Mouse (Mus musculus): ENCODE data around the gene Mtr. TPM values are rescaled to one million over a fixed set of nuclear protein-coding genes. Genes with fewer than 3 reads are reported as not detected.

Mtr gene
- 32.7 and 36.0 TPM in 2 replicates for polyA plus RNA-seq (2011; ENCODE audit: insufficient read depth, insufficient read length, low read depth, missing spikeins)

DNA sequence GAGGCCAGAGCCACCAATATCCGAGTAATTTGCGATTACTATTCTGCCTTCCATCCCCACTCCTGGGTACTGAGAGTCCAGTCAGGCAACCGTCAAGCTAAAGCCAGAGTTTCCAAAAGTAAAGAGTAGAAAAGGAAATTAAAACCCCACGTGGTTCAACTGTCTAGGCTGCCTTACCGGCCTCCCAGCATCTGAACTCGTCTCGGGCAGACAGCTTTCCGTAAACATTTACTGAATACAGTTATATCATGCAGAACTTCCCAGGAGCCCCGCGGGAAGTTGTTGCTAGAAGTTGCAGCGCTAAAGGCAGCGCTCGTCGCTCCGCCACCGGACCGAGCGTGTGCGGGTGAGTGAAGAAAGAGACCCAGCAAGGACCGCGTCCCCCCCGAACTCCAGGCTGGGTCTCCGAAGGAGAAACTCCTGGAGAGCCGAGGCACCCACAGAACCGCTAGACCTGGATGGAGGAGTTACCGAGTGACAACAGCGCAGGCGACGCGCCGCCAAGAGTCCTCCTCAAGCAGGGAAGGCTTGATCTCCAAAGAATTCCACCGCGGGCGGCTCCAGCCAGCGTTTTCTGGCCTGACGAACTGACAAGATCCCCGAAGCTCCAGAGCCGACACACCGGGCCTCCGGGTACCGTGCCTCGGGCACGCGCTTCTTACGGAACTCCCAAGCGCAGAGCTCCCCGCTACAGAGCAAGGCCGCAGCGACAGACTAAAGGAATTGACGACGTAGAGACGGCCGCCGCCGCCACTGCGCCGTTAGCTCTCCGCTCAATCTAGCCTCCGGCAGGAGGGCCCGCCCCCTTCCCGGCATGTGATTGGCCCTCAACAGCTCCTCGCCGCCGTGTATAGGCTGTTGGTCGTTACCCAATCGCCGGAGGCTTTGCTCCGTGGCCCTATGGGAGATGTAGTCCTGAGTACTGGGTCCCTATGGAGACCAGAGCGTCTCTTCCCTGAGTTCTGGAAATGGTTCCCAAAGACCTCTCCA lies at the start of gene Mtr:
Gene Mtr, minus strand, starts transcription at position 723 of the 990 bp plus-strand sequence.
- H3K27me3 ChIP-seq (ENCODE audit: control insufficient read depth, insufficient read depth, low read length, poor library complexity, severe bottlenecking) = no peaks in the 10 kb centered on the region
- H3K9me3 ChIP-seq (replicated peaks; ENCODE audit: control insufficient read depth, insufficient read depth, low read length, poor library complexity, severe bottlenecking) = peaks cover 14% of the 10 kb centered on the region
- TF ChIP-seq EP300 (IDR thresholded peaks at IDR 0.05; ENCODE audit: insufficient read depth, low read depth, low read length) (no peak), POLR2A (IDR thresholded peaks at IDR 0.05; ENCODE audit: insufficient read depth, low read length) (no peak), CTCF (IDR thresholded peaks at IDR 0.05; ENCODE audit: low read depth, low read length) (no peak)
- H3K36me3 ChIP-seq (ENCODE audit: control insufficient read depth, insufficient read depth, low read length, poor library complexity, severe bottlenecking) = peaks cover 6% of the 10 kb centered on the region
- H3K4me1 ChIP-seq (ENCODE audit: control insufficient read depth, insufficient read depth, low read length) = no peaks in the 10 kb centered on the region
- peak within 1 kb of the TSS; percentile 97 for H3K4me3 ChIP-seq (ENCODE audit: low read depth, low read length)
- peak within 1 kb of the TSS; percentile 93 for H3K9ac ChIP-seq (ENCODE audit: low read depth, poor library complexity, severe bottlenecking)
- H3K27ac ChIP-seq (ENCODE audit: insufficient read depth, low read length) = no peak within 1 kb of the TSS

DNA sequence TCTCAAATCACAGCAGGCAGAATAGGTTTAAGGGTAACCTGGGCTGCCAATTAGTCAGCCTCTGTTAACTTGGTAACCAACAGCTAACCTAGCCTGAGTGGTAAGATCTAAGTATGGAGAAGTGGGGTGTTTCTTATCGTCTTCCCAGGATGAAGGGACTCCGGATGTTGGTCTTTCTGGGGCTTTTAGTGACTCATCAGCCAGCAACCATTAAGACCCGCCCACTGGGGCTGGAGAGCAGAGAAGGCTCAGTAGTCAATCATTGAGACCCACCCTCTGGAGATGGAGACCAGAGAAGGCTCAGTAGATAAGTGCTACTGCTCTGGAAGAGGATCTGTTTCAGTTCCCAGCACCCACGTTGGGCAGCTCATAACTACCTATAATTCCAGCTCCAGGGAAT lies 49.4 kb upstream of the Mtr start:
- TF ChIP-seq POLR2A (IDR thresholded peaks at IDR 0.05; ENCODE audit: insufficient read depth, low read length) = no peak
- TF ChIP-seq EP300 (IDR thresholded peaks at IDR 0.05; ENCODE audit: insufficient read depth, low read depth, low read length) = no peak
- TF ChIP-seq CTCF (IDR thresholded peaks at IDR 0.05; ENCODE audit: low read depth, low read length) = no peak
- Histone ChIP-seq H3K9ac (ENCODE audit: low read depth, poor library complexity, severe bottlenecking) (no peak overlapping the region), H3K27me3 (ENCODE audit: control insufficient read depth, insufficient read depth, low read length, poor library complexity, severe bottlenecking) (no peaks in the 10 kb centered on the region)

DNA sequence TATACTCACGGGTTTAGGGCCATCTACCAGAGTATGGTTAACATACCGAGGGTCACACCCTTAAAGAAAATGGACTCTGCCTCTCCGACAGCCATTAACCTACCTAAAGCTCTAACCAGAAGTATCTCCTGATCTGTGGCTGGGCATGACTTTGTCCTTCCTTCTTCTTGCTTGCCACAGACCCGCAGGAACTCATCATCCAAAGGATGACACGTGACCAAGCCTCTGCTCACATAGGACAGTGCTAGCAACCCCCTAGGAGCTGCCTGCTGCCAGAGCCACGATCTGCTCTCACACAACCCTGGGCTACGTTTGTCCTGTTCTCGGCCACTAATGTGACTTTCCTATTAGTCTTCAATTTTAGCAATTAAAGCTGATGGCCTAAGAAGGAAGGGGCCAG lies 47.6 kb upstream of the Mtr start:
- Histone ChIP-seq H3K36me3 (ENCODE audit: control insufficient read depth, insufficient read depth, low read length, poor library complexity, severe bottlenecking) (no peaks in the 10 kb centered on the region), H3K4me3 (ENCODE audit: low read depth, low read length) (no peak overlapping the region), H3K27ac (ENCODE audit: insufficient read depth, low read length) (no peak overlapping the region), H3K9ac (ENCODE audit: low read depth, poor library complexity, severe bottlenecking) (no peak overlapping the region), H3K4me1 (ENCODE audit: control insufficient read depth, insufficient read depth, low read length) (no peaks in the 10 kb centered on the region), H3K27me3 (ENCODE audit: control insufficient read depth, insufficient read depth, low read length, poor library complexity, severe bottlenecking) (no peaks in the 10 kb centered on the region), H3K9me3 (replicated peaks; ENCODE audit: control insufficient read depth, insufficient read depth, low read length, poor library complexity, severe bottlenecking) (no peaks in the 10 kb centered on the region)
- TF ChIP-seq CTCF (IDR thresholded peaks at IDR 0.05; ENCODE audit: low read depth, low read length) (no peak), EP300 (IDR thresholded peaks at IDR 0.05; ENCODE audit: insufficient read depth, low read depth, low read length) (no peak), POLR2A (IDR thresholded peaks at IDR 0.05; ENCODE audit: insufficient read depth, low read length) (no peak)

More for the DNA sequence above, 49.4 kb upstream of the Mtr start:
- Histone ChIP-seq H3K9me3 (replicated peaks; ENCODE audit: control insufficient read depth, insufficient read depth, low read length, poor library complexity, severe bottlenecking) (no peaks in the 10 kb centered on the region), H3K4me1 (ENCODE audit: control insufficient read depth, insufficient read depth, low read length) (no peaks in the 10 kb centered on the region), H3K4me3 (ENCODE audit: low read depth, low read length) (no peak overlapping the region), H3K36me3 (ENCODE audit: control insufficient read depth, insufficient read depth, low read length, poor library complexity, severe bottlenecking) (no peaks in the 10 kb centered on the region), H3K27ac (ENCODE audit: insufficient read depth, low read length) (no peak overlapping the region)

DNA sequence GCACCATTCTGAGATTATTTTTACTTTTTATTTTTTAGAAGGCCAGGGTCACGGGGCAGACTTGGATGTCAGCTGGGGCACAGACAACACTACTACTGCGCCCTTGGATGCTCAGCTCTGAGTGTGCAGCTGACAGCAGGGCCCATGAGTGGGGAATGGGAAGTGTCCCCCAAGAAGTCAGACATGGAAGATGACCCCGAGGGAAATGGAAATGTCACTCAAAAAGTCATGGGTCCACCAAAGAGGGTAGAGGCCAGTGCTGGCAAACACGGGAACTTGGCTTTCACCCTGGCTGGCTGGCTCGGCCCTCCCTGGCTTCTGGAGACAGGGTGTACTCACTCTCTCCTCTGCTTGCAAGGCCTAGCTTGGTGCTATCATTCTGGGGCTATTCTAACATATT lies 47.1 kb upstream of the Mtr start:
- H3K27me3 ChIP-seq (ENCODE audit: control insufficient read depth, insufficient read depth, low read length, poor library complexity, severe bottlenecking) = no peaks in the 10 kb centered on the region
- H3K4me1 ChIP-seq (ENCODE audit: control insufficient read depth, insufficient read depth, low read length) = no peaks in the 10 kb centered on the region
- no peak overlapping the region for H3K27ac ChIP-seq (ENCODE audit: insufficient read depth, low read length)
- no peak overlapping the region for H3K4me3 ChIP-seq (ENCODE audit: low read depth, low read length)
- no peak overlapping the region for H3K9ac ChIP-seq (ENCODE audit: low read depth, poor library complexity, severe bottlenecking)
- no peaks in the 10 kb centered on the region for H3K9me3 ChIP-seq (replicated peaks; ENCODE audit: control insufficient read depth, insufficient read depth, low read length, poor library complexity, severe bottlenecking)
- no peak for TF ChIP-seq POLR2A (IDR thresholded peaks at IDR 0.05; ENCODE audit: insufficient read depth, low read length)
- TF ChIP-seq CTCF (IDR thresholded peaks at IDR 0.05; ENCODE audit: low read depth, low read length) = no peak
- TF ChIP-seq EP300 (IDR thresholded peaks at IDR 0.05; ENCODE audit: insufficient read depth, low read depth, low read length) = no peak
- H3K36me3 ChIP-seq (ENCODE audit: control insufficient read depth, insufficient read depth, low read length, poor library complexity, severe bottlenecking) = no peaks in the 10 kb centered on the region

DNA sequence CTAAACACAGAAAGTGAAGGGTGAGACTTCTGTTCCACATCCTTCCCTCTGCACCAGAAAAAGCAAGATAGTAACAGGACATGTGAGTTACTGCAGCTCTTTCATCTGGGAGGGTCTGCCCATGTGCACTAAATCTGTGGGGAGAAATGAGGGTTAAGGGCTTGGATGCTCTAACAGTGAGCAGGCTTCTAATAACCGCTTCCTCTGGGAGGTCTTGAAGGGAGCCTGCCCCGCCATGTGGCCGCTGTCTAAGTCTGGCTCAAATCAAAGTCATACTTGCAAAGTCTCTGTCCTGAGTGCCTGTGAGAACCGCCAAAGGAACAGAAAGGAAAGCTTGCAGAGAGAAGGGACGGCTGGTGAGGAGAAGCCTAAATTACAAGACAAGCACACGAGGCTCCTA lies 39.9 kb upstream of the Mtr start:
- Histone ChIP-seq H3K27ac (ENCODE audit: insufficient read depth, low read length) (no peak overlapping the region), H3K4me1 (ENCODE audit: control insufficient read depth, insufficient read depth, low read length) (no peaks in the 10 kb centered on the region), H3K27me3 (ENCODE audit: control insufficient read depth, insufficient read depth, low read length, poor library complexity, severe bottlenecking) (no peaks in the 10 kb centered on the region), H3K9ac (ENCODE audit: low read depth, poor library complexity, severe bottlenecking) (no peak overlapping the region), H3K9me3 (replicated peaks; ENCODE audit: control insufficient read depth, insufficient read depth, low read length, poor library complexity, severe bottlenecking) (no peaks in the 10 kb centered on the region), H3K36me3 (ENCODE audit: control insufficient read depth, insufficient read depth, low read length, poor library complexity, severe bottlenecking) (no peaks in the 10 kb centered on the region), H3K4me3 (ENCODE audit: low read depth, low read length) (no peak overlapping the region)
- no peak for TF ChIP-seq EP300 (IDR thresholded peaks at IDR 0.05; ENCODE audit: insufficient read depth, low read depth, low read length)
- no peak for TF ChIP-seq POLR2A (IDR thresholded peaks at IDR 0.05; ENCODE audit: insufficient read depth, low read length)
- TF ChIP-seq CTCF (IDR thresholded peaks at IDR 0.05; ENCODE audit: low read depth, low read length) = no peak

DNA sequence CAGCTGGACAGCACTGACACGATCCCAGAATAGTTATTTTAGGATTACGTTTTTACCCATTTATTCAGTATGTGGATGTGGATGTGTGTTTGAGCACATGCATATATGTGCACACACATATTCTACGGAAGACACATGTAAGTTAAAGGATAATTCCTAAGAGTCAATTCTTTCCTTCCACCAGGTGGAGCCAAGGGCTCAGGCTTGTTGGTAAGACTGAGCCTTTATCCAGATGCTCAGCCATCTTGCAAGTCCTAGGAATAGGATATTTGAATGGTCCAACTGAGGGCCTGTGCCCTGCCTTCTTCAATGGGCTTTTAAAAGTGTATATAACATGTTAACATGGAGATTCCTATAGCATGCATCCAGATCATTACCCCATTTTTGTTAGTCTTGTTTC lies 38.8 kb upstream of the Mtr start:
- no peaks in the 10 kb centered on the region for H3K4me1 ChIP-seq (ENCODE audit: control insufficient read depth, insufficient read depth, low read length)
- no peaks in the 10 kb centered on the region for H3K36me3 ChIP-seq (ENCODE audit: control insufficient read depth, insufficient read depth, low read length, poor library complexity, severe bottlenecking)
- H3K4me3 ChIP-seq (ENCODE audit: low read depth, low read length) = no peak overlapping the region
- no peaks in the 10 kb centered on the region for H3K9me3 ChIP-seq (replicated peaks; ENCODE audit: control insufficient read depth, insufficient read depth, low read length, poor library complexity, severe bottlenecking)
- H3K9ac ChIP-seq (ENCODE audit: low read depth, poor library complexity, severe bottlenecking) = no peak overlapping the region
- TF ChIP-seq POLR2A (IDR thresholded peaks at IDR 0.05; ENCODE audit: insufficient read depth, low read length) (no peak), EP300 (IDR thresholded peaks at IDR 0.05; ENCODE audit: insufficient read depth, low read depth, low read length) (no peak), CTCF (IDR thresholded peaks at IDR 0.05; ENCODE audit: low read depth, low read length) (no peak)
- no peak overlapping the region for H3K27ac ChIP-seq (ENCODE audit: insufficient read depth, low read length)
- no peaks in the 10 kb centered on the region for H3K27me3 ChIP-seq (ENCODE audit: control insufficient read depth, insufficient read depth, low read length, poor library complexity, severe bottlenecking)

All from ES-Bruce4 (cell line).